Mouse (Mus musculus): Measurements from ENCODE around the gene Cbfa2t2.

The Cbfa2t2 gene

DNA sequence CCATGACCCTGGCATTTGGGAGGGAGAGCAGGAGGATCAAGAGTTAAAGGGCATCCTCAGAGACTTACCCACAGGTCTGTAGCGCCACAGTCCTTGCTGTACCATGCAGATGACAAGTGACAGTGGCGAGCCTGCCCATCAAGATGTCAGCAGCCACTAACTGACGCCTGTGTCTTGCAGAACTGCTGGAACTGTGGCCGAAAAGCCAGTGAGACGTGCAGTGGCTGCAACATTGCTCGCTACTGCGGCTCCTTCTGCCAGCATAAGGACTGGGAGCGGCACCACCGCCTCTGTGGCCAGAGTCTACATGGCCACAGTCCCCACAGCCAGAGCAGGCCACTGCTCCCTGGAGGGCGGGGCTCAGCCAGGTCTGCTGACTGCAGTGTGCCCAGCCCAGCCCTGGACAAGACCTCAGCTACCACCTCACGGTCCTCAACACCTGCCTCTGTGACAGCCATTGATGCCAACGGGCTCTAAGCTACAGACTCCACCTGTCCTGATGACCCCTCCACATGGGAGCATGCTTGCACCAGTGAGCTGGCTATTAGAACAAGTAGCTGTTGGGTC is 98.5 kb downstream of the Cbfa2t2 start:
- no peak for DNase-seq (ENCODE audit: low spot score in 2 of 2)

DNA sequence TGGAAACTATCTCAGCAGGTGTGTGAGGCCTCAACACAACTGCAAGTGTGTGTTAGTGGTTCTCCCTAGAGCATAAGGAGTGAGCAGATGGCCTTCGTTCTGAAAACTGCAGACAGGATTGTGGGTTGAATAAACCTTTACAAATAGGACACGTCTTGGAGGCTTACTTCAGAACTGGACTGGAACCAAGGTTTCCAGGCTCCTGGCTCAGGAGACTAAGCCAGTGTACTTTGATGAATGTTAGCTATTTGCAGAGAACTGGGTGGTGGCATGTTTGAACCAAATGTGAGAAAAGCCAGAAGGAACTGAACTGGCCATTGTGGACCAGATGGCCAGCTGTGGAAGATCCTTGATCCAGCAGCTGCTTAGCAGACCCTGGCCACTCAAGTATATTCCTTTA is 102.0 kb downstream of the Cbfa2t2 start:
- DNase-seq (ENCODE audit: low spot score in 2 of 2) = no peak

DNA sequence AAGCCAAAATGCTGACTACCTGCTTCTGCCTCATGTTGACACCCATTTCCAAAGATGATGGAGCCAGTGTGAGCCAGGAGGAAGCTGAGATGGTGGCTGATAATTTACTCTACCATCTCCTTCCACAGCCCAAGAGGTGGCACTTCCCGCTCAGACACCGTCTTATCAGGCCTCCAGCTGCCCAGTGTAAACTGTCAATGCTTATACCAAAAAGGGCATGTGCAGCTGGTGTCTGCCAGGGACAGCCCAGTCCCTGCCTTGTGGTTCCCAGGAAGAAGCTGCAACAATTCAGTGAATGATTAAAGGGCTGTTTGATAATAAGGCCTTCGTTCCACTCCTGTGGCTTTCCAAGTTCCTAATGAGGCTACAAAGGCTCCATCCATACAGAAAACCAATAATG is 102.4 kb downstream of the Cbfa2t2 start:
- no peak for DNase-seq (ENCODE audit: low spot score in 2 of 2)

DNA sequence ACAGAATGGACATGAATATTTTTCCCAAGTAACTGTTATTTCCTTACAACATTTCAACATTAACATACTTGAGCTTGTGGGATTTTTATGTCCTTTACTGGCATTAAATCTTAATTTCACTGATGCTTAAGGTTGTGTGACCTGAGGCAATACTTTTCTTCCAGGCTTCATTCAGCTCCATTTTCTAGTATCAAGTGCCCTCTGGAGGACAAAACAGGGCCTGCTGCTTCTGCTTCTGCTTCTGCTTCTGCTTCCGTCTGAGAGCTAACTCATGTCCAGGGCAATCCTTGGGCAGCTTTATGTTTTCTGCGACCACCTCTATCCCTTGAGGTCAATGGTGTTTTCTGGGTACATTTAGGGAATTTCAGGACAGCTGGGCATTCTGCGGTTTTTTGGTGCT is 103.4 kb downstream of the Cbfa2t2 start:
- DNase-seq (ENCODE audit: low spot score in 2 of 2) = peak in 1 of 2 experiments; percentile 55

DNA sequence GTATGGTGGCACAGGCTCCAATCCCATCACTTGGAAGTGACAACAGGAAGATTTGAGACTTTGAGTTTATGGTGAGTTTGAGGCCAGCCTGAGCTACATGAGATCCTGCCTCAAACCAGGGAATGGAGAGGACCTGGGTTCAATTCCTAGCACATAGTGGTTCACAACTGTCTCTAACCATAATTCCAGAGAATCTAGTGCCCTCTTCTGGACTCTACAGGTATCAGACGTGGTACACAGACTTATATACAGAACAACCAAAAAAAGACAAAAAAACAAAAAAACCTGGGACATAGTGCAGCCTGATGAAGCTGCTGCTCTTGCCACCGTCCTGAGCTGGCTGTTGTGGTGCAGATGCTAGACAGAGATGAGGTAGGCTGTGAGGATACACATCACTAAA is 105.3 kb downstream of the Cbfa2t2 start:
- no peak for DNase-seq (ENCODE audit: low spot score in 2 of 2)

DNA sequence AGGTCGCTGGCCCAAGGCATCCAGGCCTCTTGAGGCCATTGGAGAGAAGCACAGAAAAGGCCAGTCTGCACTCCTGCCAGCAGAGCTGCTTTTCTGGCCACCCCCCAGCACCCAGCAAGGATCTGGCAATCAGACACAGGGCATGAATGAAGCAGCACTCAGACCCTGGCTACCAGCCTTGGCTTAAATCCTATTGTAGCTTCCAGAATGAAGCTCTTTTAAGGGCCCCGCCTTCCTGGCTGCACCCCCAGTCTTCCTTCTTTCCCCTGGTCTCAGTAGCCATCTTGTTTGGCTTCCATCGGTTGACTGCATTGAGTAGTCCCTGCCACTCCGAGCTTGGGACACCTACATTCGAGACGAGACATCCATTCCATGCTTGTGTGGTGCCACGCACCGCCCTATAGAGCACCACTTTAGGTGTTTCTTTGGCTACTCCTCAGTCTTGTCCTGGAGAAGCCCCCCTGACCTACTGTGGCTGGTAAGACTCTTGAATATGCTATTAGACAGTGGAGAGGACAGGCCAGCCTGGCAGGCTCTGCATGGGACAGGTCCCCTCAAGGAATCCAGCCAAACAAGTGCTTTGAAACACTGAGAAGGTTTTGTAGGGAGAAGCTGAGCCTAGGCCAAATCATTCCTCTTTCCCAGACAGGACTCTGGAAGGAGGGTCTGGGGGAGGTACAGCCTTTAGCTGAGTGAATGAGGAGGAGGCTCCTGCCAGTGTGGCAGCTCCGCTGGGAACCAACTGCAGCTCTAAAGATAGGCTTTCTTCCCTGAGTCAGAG is 107.5 kb downstream of the Cbfa2t2 start:
- DNase-seq (ENCODE audit: low spot score in 2 of 2) = peak; percentile 85 to 93

DNA sequence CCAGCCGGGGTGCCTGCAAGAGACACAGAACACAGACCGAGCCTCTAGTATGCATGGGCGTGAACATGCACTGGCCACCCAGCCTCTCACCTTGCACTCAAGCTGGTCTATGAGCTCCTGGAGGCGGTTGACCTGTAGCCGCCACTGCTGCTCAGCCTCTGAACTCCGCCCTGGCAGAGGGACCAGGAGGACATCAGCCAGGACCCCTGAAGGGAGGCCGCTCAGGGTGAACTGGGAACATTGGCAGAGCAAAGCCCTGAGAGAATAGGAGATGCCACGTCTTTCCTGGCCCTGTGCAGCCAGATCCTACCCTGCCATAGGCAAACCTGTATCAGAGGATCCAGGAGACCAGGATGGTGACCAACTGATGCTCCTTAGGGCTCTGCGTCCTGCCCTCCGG is 110.4 kb downstream of the Cbfa2t2 start, which contains the start of gene 1700003F12Rik:
1700003F12Rik (plus strand) TSS at position 375 of the 400 bp plus-strand sequence.
- no peak for DNase-seq (ENCODE audit: low spot score in 2 of 2)

DNA sequence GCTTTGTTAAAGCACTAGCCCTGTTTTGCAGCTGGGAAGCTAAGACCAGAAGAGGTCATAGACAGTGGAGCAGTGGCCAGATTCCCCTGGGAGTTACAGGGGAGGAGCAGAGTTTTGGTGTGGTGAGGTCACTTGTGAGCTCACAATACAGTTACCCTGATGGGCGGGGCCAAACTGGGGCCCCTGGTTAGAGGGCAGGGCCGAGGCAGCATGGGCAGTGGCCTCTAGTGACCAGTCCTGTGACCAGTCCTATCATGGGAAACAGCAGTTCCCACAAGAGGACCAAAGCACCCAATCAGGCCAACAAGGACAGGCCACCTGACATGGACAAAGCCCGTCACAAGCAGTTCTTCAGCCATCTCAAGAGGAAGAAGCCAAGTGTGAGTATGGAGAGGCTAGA is 112.4 kb downstream of the Cbfa2t2 start:
- no peak for DNase-seq (ENCODE audit: low spot score in 2 of 2)

DNA sequence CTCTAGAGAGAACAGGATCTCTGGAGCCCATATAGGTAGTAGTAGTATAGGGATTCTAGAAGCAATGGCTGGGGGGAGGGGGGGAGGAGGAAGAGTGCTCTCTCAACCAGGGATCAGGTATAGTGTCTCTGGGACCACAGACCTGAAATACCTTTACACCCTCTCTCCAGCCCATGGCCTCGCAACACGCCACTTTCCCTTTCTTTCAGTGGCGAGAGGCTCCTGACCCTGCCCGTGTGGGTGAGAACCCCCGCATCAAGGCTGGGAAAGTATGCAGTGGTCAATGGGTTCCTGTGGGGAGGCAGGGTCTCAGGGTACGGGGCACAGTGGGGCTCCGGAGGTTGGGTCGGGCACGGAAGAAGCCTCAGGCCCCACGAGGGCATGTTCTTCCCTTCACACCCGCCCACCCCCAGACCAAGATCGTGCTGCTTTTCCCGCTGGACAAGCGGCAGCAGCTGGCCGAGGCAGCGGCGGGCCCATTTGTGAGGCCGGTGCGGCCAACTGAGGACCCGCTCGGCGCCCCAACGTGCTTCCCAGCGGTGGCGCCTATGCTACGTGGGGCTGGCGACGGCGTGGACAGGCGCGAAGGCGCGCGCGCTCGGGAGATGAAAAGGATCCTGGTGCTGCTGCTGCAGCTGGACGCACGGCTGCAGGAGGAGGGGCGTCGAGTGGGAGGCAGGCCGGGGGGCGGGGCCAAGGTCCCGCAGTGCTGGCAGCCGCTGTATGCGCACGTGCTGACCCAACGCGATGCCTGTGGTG is 113.0 kb downstream of the Cbfa2t2 start:
- DNase-seq (ENCODE audit: low spot score in 2 of 2) = peak in 1 of 2 experiments; percentile 75

DNA sequence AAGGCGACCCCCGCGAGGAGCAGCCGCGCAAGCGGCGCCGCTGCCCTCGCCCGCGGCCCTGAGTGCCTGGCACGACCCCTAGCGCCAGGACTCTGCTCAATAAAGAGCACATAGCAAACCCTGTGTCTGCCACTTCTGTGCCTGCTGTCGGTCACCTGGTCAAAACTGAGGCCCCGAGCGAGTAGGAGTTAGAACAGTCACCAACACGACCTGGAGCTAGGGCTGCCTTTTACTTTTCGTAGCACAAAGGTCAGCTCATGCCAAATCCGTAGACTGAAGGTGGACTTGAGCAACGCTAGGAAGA is 113.6 kb downstream of the Cbfa2t2 start:
- DNase-seq (ENCODE audit: low spot score in 2 of 2) = no peak

DNA sequence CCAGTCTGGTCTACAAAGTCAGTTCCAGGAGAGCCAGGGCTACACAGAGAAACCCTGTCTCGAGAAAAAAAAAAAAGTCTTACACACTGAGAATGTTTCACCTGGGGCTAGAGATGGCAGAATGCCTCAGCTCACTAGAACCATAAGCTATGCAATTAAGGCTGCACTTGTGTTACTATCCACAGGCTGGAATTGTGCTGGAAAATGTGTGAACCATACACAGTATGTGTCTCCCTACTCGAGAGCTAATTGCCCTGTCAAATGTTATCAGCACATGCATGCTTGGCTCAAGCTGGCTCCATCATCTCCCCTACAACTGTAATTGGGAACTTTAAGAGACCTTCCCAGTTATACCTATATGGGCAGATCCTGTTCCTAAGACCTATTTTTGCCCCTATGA is 114.7 kb downstream of the Cbfa2t2 start:
- DNase-seq (ENCODE audit: low spot score in 2 of 2) = no peak

DNA sequence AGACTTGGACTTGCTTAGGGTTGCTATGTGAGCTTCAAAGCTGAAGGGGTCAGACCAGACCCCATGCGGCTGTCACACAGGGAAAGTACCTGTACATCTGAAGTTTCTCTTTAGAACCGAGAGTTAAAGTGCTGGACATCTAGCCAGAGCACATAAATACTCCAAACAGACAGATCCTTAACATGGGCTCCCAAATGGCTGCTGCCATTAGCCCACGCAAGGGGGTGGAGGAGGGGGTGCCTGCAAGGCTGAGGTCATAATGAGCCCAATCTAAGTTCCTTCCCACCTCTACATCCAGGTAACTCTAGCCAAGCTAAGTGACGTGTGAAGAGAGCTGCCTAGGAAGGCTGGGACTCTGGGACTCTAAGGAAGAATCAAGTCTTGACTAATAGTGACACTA is 115.2 kb downstream of the Cbfa2t2 start, which contains the start of gene Actl10:
Actl10 (plus strand) TSS at position 301 of the 400 bp plus-strand sequence.
- no peak for DNase-seq (ENCODE audit: low spot score in 2 of 2)

DNA sequence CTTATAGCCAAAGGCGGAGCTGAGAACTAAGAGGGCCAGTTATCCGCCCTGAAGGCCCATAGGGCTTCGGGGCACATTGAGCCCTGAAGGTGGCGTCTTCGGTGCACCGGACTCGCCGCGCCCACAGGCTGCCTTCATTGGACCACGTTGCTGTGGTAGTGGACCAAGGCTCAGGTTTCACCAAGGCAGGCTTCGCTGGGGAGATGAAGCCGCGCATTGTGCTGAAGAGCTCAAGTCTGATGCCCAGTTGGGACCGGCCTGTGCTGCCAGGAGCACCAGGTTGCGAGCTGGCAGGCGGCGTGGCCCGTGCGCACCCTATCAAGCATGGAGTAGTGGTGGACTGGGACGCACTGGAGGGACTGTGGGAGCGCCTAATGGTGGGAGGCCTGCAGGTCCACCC is 115.6 kb downstream of the Cbfa2t2 start:
- DNase-seq (ENCODE audit: low spot score in 2 of 2) = peak in 1 of 2 experiments; percentile 60

DNA sequence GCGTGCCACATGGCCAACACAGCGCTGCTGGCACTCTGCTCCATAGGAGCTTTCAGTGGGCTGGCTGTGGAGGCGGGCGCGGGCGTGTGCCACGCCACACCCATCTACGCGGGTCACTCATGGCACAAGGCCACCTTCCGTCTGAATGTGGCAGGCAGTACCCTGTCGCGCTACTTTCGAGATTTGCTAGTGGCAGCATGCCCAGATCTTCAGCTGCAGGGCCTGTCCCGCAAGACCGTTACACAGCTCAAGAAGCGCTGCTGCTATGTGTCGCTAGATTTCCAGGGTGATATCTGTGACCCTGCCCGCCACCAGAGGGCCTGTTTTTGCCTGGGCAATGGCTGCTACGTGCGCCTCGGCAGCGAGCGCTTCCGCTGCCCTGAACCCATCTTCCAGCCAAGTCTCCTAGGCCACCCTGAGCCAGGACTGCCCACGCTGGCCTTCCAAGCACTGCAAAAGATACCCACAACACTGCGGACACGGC is 116.2 kb downstream of the Cbfa2t2 start:
- DNase-seq (ENCODE audit: low spot score in 2 of 2) = peak; percentile 67 to 92

DNA sequence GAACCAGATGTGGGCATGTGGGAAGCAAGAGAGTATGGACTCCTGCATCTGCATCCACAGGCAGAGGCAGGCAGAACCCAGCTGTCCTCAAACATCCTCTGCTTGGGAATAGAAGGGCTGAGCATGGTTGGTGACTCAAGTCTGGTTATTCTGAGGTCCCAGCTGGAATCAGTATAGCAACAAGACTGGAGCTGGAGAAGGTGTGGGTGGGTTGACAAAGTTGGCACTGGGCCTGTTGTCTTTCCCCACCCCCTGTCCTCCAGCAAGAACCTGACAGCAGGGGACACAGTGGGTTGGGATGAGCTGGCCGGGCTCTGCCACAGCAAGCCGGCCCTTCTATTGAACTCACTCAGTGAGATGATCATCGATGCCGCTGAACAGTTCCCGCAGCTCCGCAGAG is 119.0 kb downstream of the Cbfa2t2 start:
- no peak for DNase-seq (ENCODE audit: low spot score in 2 of 2)

DNA sequence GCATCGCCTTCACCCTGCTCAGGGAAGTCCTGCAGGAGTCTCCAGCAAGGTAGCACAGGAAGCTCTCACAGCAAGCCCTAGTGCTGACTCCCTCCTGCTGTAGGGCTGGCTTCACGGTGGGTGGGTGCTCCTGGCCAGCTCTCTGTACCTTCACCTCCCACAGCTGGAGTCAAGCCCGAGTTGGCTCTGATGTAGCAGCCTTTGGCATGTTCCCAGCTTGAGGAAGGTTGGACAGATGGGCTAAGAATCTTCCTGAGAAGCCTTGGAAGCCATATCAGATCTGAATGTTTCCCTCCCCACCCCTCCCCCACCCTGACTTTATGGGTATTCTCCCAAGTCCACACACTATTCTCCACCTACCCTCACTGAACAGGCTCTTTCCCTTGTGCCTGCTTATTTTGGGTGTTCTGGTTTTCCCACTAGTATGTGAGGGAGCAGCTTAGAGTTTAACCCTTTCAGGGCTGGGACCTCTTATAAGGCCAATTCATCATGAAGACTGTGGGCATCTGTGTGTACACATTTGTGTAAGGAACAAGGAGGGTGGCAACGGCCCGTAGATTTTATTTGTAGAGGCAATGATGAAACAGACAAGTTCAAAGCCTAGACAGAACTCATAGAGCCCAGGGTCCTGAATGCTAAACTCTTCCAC is 121.0 kb downstream of the Cbfa2t2 start:
- peak in 1 of 2 experiments; percentile 60 for DNase-seq (ENCODE audit: low spot score in 2 of 2)

DNA sequence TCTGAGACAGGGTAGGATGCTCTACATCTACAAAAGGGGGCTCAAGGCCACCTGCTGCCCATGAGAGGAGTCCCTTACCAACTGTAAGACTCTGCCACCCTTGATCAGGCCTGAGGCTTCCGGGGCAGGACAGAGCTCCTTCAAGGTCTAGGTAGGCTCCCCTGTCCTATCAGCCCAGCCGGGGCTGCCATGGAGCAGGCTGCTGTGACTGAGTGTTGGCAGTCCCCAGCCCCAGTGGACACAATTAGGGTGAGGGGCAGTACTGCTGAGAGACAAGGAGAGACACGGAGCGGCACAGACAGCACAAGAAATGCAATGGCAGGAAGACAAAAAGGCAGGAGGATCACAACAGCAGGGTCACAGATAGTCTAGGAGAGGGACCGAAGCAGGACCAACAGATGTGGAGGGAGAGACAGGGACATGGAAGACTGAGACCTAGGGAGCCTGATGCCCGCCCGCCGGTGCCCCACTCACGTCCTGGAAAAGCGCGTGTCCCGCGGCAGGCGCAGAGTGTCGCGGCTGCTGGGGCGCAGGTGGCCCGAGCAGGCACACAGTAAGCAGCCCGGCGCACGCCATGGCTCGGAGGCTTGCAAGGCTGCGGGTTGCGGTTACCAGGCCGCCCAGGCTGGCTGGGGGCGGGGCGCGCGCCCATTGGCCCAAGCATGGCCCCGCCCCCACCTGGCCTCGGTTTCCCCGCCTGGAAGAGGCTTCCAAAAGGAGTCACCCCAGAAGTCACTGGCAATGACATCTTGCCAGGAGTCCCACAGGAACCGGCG is 122.2 kb downstream of the Cbfa2t2 start, which contains the start of gene Necab3:
Necab3 (minus strand) TSS at position 627 of the 776 bp plus-strand sequence.
- peak in 1 of 2 experiments; percentile 66 for DNase-seq (ENCODE audit: low spot score in 2 of 2)

DNA sequence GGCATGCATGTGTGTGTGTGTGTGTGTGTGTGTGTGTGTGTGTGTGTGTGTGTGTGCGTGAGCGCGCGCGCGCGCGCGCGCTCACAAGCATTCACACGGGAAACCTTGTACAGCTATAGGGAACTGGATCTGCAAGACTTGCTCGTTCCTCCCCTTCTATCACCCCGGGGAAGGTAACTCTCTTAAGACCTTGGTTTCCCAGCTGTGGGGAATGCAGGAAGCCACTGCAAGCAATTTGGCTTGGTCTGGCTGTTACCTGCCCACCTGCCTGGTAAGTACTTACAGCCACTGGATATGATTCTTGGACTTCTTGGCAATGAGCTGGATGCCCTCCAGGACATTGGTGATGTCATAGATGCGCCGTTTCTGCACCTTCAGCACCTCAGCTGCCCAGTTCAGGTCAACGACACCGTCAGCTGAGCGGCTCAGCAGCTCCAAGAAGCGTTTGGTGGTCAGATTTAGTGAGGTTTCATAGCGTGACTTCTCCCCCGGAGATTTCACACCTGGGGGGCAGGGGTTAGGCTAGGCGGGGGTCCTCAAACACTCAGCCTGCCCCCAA is 127.4 kb downstream of the Cbfa2t2 start:
- DNase-seq (ENCODE audit: low spot score in 2 of 2) = no peak

DNA sequence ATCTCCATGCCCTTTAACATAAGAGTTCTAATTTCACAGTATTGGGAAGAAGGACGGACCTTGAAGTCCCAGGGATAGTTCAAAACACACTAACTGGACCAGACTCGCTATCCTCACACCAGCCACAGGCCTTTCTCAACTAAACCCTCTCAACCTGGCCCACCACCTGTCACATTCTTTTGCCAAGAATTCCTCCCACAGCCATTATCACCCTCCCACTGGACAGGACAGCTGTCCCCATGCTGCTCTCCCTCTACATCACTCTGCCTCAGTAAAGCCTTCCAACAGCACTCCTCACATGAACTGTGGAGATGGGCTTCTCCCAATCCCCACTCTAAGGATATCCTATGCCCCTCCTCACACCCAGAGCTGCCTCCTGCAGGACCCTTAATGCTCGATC is 129.3 kb downstream of the Cbfa2t2 start:
- DNase-seq (ENCODE audit: low spot score in 2 of 2) = peak in 1 of 2 experiments; percentile 58

DNA sequence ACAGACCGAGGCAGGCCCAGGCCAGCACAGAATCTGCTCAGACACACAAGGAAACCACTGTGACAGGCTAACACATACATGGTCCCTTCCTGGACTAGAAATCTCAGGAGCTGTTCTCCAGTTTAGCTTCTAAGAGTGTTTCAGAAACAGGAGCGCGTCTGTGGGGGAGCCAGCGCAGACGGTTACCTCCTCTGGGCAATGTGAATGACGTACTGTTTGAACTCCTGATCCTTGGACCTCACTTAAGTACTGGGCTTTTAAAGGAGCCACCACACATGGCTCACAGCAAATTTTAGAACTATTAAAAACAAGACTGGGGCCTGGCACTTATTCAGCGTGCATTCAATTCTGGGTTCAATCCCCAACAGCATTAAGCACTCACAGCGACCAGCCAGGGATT is 130.4 kb downstream of the Cbfa2t2 start:
- DNase-seq (ENCODE audit: low spot score in 2 of 2) = no peak

DNA sequence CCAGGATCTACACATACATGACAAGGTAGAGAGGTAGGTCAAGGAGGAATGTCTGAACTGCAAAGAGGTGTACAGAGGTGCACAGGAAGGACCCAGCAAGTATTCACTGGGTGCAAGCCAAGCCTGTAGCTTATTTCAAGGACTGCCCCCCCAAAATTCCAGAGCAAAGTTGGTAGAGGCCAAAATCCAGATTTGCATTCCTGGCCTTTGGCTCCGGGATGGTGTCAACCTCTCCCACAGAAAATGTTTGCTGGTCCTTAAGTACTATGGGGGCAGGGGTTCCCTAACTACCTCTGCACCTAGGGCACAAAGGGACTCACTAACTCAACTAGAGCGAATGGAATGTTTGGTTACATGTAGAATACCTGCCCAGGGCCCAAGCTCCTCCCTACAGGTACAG is 131.5 kb downstream of the Cbfa2t2 start:
- no peak for DNase-seq (ENCODE audit: low spot score in 2 of 2)
